Mouse (Mus musculus): Measurements from ENCODE around the gene Fam168b. TPM values are rescaled to one million over a fixed set of nuclear protein-coding genes. Genes with fewer than 3 reads are reported as not detected.

Fam168b gene
- polyA plus RNA-seq, 1 experiment from 2014 or later: 148 TPM

DNA sequence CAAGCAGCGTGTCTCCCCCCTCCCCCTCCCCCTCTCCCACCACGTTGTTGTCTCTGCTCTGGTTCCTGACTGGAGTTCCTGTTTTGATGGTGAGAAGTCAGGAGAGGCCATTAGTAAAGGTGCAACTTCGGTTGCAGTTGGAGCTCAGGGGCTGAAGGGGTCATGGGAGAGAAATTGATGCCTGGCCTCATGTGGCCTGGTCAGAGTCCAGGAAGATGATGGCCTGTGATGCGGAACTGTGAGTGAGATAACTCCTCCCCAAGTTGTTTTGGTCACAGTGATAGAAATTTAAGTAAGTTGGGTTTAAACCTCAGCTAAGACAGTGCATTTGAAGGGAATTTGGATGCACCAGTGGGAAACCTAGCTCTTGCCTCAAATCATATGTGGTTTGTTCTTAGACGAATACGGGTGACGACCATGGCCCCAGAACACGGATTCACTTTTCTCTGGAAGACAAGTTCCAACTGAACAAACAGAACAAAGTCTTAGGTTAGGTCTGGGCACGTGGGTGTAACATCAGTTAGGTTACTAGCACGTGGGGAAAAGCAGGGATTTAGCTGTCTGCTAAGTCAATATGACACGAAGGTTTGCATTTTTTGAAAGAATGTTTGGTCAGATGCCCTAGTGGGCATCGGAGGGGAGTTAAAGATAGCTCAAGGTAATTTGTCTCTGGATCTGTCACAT is 12.3 kb upstream of the Fam168b start:
- Histone ChIP-seq H3K9me3 (ENCODE audit: control insufficient read depth, low read length) (no peaks in the 10 kb centered on the region), H3K4me3 (ENCODE audit: low read depth, low read length) (no peak overlapping the region), H3K9ac (ENCODE audit: low read length) (no peak overlapping the region), H3K4me1 (ENCODE audit: control insufficient read depth, insufficient read depth, low read length) (no peaks in the 10 kb centered on the region), H3K36me3 (ENCODE audit: control insufficient read depth, insufficient read depth, low read length) (no peaks in the 10 kb centered on the region), H3K27me3 (ENCODE audit: control insufficient read depth, insufficient read depth, low read length) (no peaks in the 10 kb centered on the region), H3K27ac (ENCODE audit: low read depth, low read length) (no peak overlapping the region), H3K4me2 (ENCODE audit: low read depth) (no peak overlapping the region)
- no peak for DNase-seq (ENCODE audit: low spot score)
- ATAC-seq (ENCODE audit: insufficient read depth, low FRiP score, low TSS enrichment): no peak
- WGBS: 77% methylated on average over 12 of the region's 12 CpGs

DNA sequence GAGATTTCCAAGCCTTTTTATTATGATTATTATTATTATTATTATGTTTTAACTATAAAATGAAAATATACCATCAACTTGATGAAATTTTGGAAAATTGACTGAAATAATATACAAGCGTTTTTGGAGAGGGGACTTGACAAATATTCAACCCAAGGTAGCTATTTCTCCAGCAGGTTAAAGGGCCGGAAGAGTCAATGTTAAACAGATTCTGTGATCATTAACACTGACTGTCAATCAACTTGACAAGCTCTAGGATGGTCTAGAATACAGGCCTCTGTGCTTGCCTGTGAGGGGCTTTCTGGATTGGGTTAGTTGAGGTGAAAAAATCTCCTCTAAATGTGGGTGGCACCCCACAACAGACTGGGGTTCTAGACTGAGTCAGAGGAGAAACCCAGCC is 10.9 kb upstream of the Fam168b start:
- 87% methylated on average over 2 of the region's 2 CpGs for WGBS
- H3K4me3 ChIP-seq (ENCODE audit: low read depth, low read length): no peak overlapping the region
- no peak for DNase-seq (ENCODE audit: low spot score)
- ATAC-seq (ENCODE audit: insufficient read depth, low FRiP score, low TSS enrichment): no peak
- no peaks in the 10 kb centered on the region for H3K27me3 ChIP-seq (ENCODE audit: control insufficient read depth, insufficient read depth, low read length)
- no peaks in the 10 kb centered on the region for H3K9me3 ChIP-seq (ENCODE audit: control insufficient read depth, low read length)
- H3K9ac ChIP-seq (ENCODE audit: low read length): no peak overlapping the region
- H3K4me1 ChIP-seq (ENCODE audit: control insufficient read depth, insufficient read depth, low read length): no peaks in the 10 kb centered on the region
- H3K27ac ChIP-seq (ENCODE audit: low read depth, low read length): no peak overlapping the region
- no peaks in the 10 kb centered on the region for H3K36me3 ChIP-seq (ENCODE audit: control insufficient read depth, insufficient read depth, low read length)
- H3K4me2 ChIP-seq (ENCODE audit: low read depth): no peak overlapping the region

DNA sequence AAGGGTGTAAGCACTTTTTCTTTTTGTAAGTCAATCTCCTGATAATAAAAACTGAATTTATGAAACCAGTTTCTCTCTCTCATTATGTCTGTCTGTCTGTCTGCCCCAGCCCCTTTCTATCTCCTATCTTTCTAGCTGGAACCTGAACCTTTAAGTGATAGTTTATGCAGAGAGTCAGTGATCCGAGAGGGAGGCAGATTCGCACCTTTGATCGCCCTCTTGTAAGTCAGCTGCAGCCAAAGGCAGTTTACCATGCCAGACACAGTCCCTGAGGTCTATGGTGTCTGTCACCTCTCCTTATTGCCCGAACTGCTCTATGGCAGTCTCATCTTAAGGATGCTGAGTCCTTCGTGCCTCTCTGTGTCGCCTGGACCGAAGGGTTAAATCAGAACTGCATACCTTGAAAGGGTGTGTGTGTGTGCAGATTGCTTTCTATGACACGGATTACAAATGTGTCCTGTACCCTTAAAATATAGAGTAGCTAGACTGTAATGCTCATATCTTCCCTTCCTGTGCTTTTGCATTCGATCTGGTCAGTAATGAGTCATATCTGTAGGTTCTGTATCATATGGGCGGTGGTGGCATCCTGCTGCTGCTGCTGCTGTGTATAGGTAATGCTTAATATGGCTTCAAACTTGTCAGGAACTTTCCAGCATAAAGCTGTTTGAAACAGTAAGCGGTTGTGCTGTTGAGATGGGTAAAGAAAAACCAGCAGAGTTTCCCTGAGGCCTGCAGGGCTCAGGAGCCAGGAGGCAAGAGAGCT is 9.4 kb upstream of the Fam168b start:
- H3K27ac ChIP-seq (ENCODE audit: low read depth, low read length): no peak overlapping the region
- H3K9me3 ChIP-seq (ENCODE audit: control insufficient read depth, low read length): no peaks in the 10 kb centered on the region
- DNase-seq (ENCODE audit: low spot score): no peak
- H3K36me3 ChIP-seq (ENCODE audit: control insufficient read depth, insufficient read depth, low read length): no peaks in the 10 kb centered on the region
- no peak overlapping the region for H3K9ac ChIP-seq (ENCODE audit: low read length)
- no peaks in the 10 kb centered on the region for H3K4me1 ChIP-seq (ENCODE audit: control insufficient read depth, insufficient read depth, low read length)
- H3K4me3 ChIP-seq (ENCODE audit: low read depth, low read length): no peak overlapping the region
- 85% methylated on average over 11 of the region's 11 CpGs for WGBS
- no peak overlapping the region for H3K4me2 ChIP-seq (ENCODE audit: low read depth)
- no peaks in the 10 kb centered on the region for H3K27me3 ChIP-seq (ENCODE audit: control insufficient read depth, insufficient read depth, low read length)
- no peak for ATAC-seq (ENCODE audit: insufficient read depth, low FRiP score, low TSS enrichment)

DNA sequence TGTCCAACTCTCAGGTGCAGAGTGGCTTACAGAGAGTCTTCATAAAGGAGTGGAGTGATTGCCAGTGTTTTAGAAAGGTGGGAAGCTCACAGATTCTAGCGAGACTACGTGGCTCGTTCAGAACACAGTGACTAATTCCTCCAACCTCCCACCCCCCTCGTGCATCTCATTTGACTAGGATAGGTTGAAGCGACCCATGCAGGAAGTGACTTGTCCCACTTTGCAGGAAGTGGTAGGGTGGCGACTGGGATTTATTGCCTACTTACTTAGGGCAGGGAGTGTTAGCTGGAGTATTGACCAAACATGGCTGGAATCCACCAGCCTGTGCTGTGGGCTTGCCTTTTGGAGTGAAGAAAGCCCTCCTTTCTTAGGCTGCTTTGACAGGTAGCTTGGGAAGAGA is 8.7 kb upstream of the Fam168b start:
- 55% methylated on average over 6 of the region's 6 CpGs for whole genome bisulfite sequencing

DNA sequence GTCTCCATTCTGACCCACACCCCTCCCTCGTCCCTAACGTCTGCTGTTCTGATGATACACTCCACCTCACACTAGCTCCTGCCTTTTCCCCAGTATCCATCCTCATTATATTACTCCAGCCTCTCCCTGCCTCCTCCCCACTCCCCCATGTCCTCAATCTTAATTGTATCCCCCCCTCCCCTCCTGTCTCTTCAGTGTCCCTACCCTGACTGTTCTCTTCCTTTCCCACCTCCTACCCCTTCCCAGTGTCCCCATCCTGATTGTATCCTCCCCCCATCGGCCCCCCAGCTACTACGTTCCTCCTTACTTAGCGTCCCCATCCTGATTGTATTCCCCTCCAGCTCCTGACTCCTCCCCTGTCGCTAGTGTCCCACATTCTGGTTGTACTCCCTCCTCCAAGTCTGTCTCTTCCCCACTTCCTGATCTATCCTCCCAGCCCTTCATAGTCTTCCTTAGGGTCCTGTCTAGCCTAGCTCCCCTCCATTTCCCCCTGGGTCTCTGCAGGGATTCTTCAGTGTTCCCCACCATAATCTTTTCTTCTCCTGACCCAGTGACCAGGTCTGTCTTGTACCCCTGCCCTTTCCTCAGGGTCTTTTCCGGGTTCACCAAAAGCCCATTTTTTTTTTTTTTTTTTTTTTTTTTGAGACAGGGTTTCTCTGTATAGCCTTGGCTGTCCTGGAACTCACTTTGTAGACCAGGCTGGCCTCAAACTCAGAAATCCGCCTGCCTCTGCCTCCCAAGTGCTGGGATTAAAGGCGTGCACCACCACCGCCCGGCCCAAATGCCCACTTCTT is 7.7 kb upstream of the Fam168b start:
- Histone ChIP-seq H3K4me3 (ENCODE audit: low read depth, low read length) (peak overlapping the region; percentile 56), H3K9me3 (ENCODE audit: control insufficient read depth, low read length) (no peaks in the 10 kb centered on the region), H3K4me2 (ENCODE audit: low read depth) (peak overlapping the region; percentile 78), H3K4me1 (ENCODE audit: control insufficient read depth, insufficient read depth, low read length) (no peaks in the 10 kb centered on the region), H3K27ac (ENCODE audit: low read depth, low read length) (no peak overlapping the region), H3K9ac (ENCODE audit: low read length) (peak overlapping the region; percentile 69), H3K27me3 (ENCODE audit: control insufficient read depth, insufficient read depth, low read length) (no peaks in the 10 kb centered on the region), H3K36me3 (ENCODE audit: control insufficient read depth, insufficient read depth, low read length) (no peaks in the 10 kb centered on the region)
- DNase-seq (ENCODE audit: low spot score) (no peak), ATAC-seq (ENCODE audit: insufficient read depth, low FRiP score, low TSS enrichment) (peak; percentile 60; the same call in 1 of the 2 replicates)
- WGBS: 47% methylated on average over 11 of the region's 11 CpGs

More for the DNA sequence above, 8.7 kb upstream of the Fam168b start:
- Histone ChIP-seq H3K9ac (ENCODE audit: low read length) (no peak overlapping the region), H3K4me1 (ENCODE audit: control insufficient read depth, insufficient read depth, low read length) (no peaks in the 10 kb centered on the region), H3K4me3 (ENCODE audit: low read depth, low read length) (no peak overlapping the region), H3K9me3 (ENCODE audit: control insufficient read depth, low read length) (no peaks in the 10 kb centered on the region), H3K4me2 (ENCODE audit: low read depth) (no peak overlapping the region), H3K27me3 (ENCODE audit: control insufficient read depth, insufficient read depth, low read length) (no peaks in the 10 kb centered on the region), H3K36me3 (ENCODE audit: control insufficient read depth, insufficient read depth, low read length) (no peaks in the 10 kb centered on the region), H3K27ac (ENCODE audit: low read depth, low read length) (no peak overlapping the region)
- no peak for ATAC-seq (ENCODE audit: insufficient read depth, low FRiP score, low TSS enrichment)
- DNase-seq (ENCODE audit: low spot score): no peak

DNA sequence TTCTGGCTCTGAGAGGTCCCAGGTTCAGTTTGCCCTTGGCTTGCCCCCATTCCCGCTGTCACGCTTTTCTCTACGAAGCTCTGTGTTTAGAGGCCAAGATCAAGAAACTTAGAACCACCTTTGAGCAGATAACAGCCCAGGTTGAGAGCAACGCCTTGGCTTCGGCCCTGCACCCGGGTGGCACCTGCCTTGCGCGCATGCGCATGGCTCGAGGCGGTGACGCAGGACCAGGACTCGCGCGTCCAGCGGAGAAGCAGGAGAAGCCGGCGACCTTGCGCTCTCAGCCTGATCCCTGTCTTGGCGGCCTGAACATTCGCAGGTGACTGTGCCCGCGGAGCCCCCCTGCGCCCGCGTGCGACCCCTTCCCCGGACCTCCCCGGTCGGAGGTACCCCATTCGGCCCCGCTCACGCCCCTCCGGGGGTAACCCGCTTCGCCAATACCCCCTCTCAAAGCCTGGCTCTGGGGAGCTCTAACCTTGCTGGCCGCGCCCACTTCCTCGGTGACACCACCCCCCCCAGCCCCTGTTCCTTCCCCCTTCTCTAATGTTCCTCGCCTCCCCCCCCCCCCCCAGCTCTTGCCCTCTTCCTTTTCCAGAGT is 7.0 kb upstream of the Fam168b start, which contains the start of gene Plekhb2:
Gene Plekhb2 (plus strand): TSS at position 232 of the 598 bp plus-strand sequence.
- Histone ChIP-seq H3K27ac (ENCODE audit: low read depth, low read length) (no peak within 1 kb of the TSS), H3K4me1 (ENCODE audit: control insufficient read depth, insufficient read depth, low read length) (no peaks in the 10 kb centered on the region)

DNA sequence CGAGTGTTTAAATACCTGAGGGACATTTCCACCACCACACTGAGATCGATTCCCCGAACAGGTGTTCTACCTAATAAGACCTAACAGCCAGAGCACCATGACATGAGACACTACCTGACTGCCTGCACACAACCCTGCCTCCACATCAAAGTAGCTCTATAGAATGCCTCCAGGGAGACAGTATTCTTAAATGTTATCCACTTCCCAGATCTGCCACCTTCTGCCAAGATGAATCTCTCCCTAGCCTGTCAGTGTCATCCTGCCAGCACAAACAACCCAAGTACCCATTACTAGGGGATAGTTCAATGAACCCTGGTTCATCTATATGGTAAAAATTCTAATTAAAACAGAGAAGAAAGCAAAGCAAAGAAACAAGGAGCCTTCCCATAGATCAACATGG is 4.2 kb upstream of the Fam168b start:
- no peak overlapping the region for H3K27ac ChIP-seq (ENCODE audit: low read depth, low read length)
- no peaks in the 10 kb centered on the region for H3K9me3 ChIP-seq (ENCODE audit: control insufficient read depth, low read length)
- no peak overlapping the region for H3K4me2 ChIP-seq (ENCODE audit: low read depth)
- H3K9ac ChIP-seq (ENCODE audit: low read length): no peak overlapping the region
- 78% methylated on average over 3 of the region's 3 CpGs for WGBS
- ATAC-seq (ENCODE audit: insufficient read depth, low FRiP score, low TSS enrichment) (no peak), DNase-seq (ENCODE audit: low spot score) (no peak)
- no peaks in the 10 kb centered on the region for H3K27me3 ChIP-seq (ENCODE audit: control insufficient read depth, insufficient read depth, low read length)
- no peak overlapping the region for H3K4me3 ChIP-seq (ENCODE audit: low read depth, low read length)
- 0 out of 2 replicates have a peak, but pooled peaks cover 3% of the 10 kb centered on the region for H3K4me1 ChIP-seq (ENCODE audit: control insufficient read depth, insufficient read depth, low read length)
- H3K36me3 ChIP-seq (ENCODE audit: control insufficient read depth, insufficient read depth, low read length): no peaks in the 10 kb centered on the region

More for the DNA sequence above, 7.0 kb upstream of the Fam168b start, which contains the start of gene Plekhb2:
- Histone ChIP-seq H3K4me2 (ENCODE audit: low read depth) (peak within 1 kb of the TSS; percentile 78), H3K9ac (ENCODE audit: low read length) (peak within 1 kb of the TSS; percentile 69), H3K36me3 (ENCODE audit: control insufficient read depth, insufficient read depth, low read length) (no peaks in the 10 kb centered on the region), H3K4me3 (ENCODE audit: low read depth, low read length) (peak within 1 kb of the TSS; percentile 56), H3K9me3 (ENCODE audit: control insufficient read depth, low read length) (no peaks in the 10 kb centered on the region), H3K27me3 (ENCODE audit: control insufficient read depth, insufficient read depth, low read length) (no peaks in the 10 kb centered on the region)
- ATAC-seq (ENCODE audit: insufficient read depth, low FRiP score, low TSS enrichment) (peak; percentile 92), DNase-seq (ENCODE audit: low spot score) (peak; percentile 88)
- WGBS: under 1% methylated on average over 38 of the region's 40 CpGs

DNA sequence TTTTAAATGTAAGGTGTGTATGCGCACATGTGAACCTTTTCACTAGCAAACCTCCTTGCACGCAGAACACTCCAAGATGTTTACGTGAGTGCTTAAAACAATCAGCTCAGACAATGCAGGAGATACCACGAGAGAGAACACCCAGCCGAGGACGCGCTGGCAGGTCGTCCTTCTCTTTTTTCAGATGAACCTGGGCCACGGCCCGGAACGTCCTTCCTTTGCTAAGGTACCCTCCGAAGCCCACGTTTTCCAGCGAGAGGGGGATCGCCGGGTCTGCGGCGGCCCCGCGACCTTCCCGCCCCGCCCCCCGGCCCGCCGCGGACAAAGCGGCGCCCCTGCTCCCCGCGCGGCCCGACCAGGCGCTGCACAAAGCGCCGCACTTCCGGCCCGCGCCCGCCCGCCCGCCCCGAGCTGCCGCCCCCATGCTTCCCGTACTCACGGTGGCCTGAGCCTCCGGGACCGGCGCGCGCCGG is 440 bp downstream of the Fam168b start:
- Histone ChIP-seq H3K4me1 (ENCODE audit: control insufficient read depth, insufficient read depth, low read length) (peaks cover 19% of the 10 kb centered on the region; the same call in 1 of the 2 replicates), H3K27me3 (ENCODE audit: control insufficient read depth, insufficient read depth, low read length) (no peaks in the 10 kb centered on the region), H3K9me3 (ENCODE audit: control insufficient read depth, low read length) (no peaks in the 10 kb centered on the region), H3K9ac (ENCODE audit: low read length) (peak overlapping the region; percentile 82), H3K27ac (ENCODE audit: low read depth, low read length) (peak overlapping the region; percentile 88), H3K36me3 (ENCODE audit: control insufficient read depth, insufficient read depth, low read length) (no peaks in the 10 kb centered on the region), H3K4me2 (ENCODE audit: low read depth) (peak overlapping the region; percentile 96), H3K4me3 (ENCODE audit: low read depth, low read length) (peak overlapping the region; percentile 73)
- WGBS: 0% methylated on average over 29 of the region's 51 CpGs
- peak; percentile 82 for DNase-seq (ENCODE audit: low spot score)
- peak; percentile 84 for ATAC-seq (ENCODE audit: insufficient read depth, low FRiP score, low TSS enrichment)

All from neural tube, embryonic 11.5 days (tissue).